Mouse (Mus musculus): ENCODE measurements at regions not wholly inside any gene's neighbourhood (a gene's known extent, or its start where the extent isn't known, plus 50 kb on each side); places are given as distances from the start of the nearest gene placed in this dataset.

- no peak for TF ChIP-seq CTCF (IDR thresholded peaks at IDR 0.05; ENCODE audit: borderline replicate concordance, insufficient read depth, low read depth, low read length)
- no peak for TF ChIP-seq POLR2A (IDR thresholded peaks at IDR 0.05; ENCODE audit: borderline replicate concordance, insufficient read depth, low read length)
These were observed 402.1 kb downstream of the Rnf144a start for GRCm38 (mm10) chr12:26012951-26013350.
